ENCODE assay signal across 8 mouse cellular contexts in the genomic region with DNA sequence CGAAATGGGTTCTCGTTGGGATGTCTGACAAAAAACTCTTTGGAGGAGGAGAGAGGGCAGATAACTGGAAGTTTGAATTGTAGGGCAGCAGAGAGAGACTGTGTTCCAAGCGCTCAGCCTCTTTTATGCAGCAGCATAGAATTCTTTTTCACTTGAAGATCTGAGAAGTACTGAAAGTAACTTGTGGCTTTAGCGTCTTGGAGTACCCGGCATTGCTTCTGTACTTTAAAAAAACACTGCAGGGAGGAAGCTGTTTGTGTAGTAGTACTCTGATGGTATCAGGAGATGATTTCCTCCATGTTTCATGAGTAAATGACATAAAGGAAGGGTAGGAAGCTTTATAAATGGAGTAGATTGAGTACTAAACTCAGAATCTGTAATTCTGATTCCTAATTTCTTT. TPM values are rescaled to one million over a fixed set of nuclear protein-coding genes. Genes with fewer than 3 reads are reported as not detected.
DNase-seq lines count a peak whose midpoint lies in the region; ATAC-seq and TF ChIP-seq lines count a peak whose summit lies in the region.

No protein-coding gene starts in this region.

- H3K27me3 ChIP-seq in lung, embryonic 15.5 days: no peaks in the 10 kb centered on the region
- no peaks in the 10 kb centered on the region for H3K27me3 ChIP-seq in embryonic facial prominence, embryonic 11.5 days (ENCODE audit: control insufficient read depth, insufficient read depth, low read length)
- no peaks in the 10 kb centered on the region for H3K27me3 ChIP-seq in intestine, postnatal 0 days (replicated peaks; ENCODE audit: control insufficient read depth, insufficient read depth, low read length)

- no peaks in the 10 kb centered on the region for H3K9me3 ChIP-seq in lung, embryonic 15.5 days
- no peaks in the 10 kb centered on the region for H3K9me3 ChIP-seq in embryonic facial prominence, embryonic 11.5 days (replicated peaks; ENCODE audit: control insufficient read depth, low read length)
- no peaks in the 10 kb centered on the region for H3K9me3 ChIP-seq in intestine, postnatal 0 days (ENCODE audit: control insufficient read depth)

- peak overlapping the region; percentile 100 for H3K4me3 ChIP-seq in lung, embryonic 15.5 days
- H3K4me3 ChIP-seq in embryonic facial prominence, embryonic 11.5 days (ENCODE audit: low read depth, low read length): peak overlapping the region; percentile 99
- H3K4me3 ChIP-seq in intestine, postnatal 0 days (ENCODE audit: low read depth, low read length): peak overlapping the region; percentile 89
- H3K4me3 ChIP-seq in olfactory bulb, adult 2 months (ENCODE audit: insufficient read depth, low read depth, low read length): peak overlapping the region; percentile 82

- TF ChIP-seq POLR2A in olfactory bulb, adult 2 months (IDR thresholded peaks at IDR 0.05; ENCODE audit: insufficient read depth, low read depth, low read length): no peak

- H3K9ac ChIP-seq in lung, embryonic 15.5 days: peak overlapping the region; percentile 99
- peak overlapping the region; percentile 97 for H3K9ac ChIP-seq in embryonic facial prominence, embryonic 11.5 days (replicated peaks; ENCODE audit: low read length)
- peak overlapping the region; percentile 89 for H3K9ac ChIP-seq in intestine, postnatal 0 days (ENCODE audit: low read depth, low read length)

- peak overlapping the region; percentile 78 for H3K4me2 ChIP-seq in lung, embryonic 15.5 days
- peak overlapping the region; percentile 70 for H3K4me2 ChIP-seq in embryonic facial prominence, embryonic 11.5 days (ENCODE audit: low read depth, low read length)
- peak overlapping the region; percentile 86 for H3K4me2 ChIP-seq in intestine, postnatal 0 days (replicated peaks; ENCODE audit: low read depth)

- H3K36me3 ChIP-seq in lung, embryonic 15.5 days: peaks cover 3% of the 10 kb centered on the region; the same call in 1 of the 2 replicates
- no peaks in the 10 kb centered on the region for H3K36me3 ChIP-seq in embryonic facial prominence, embryonic 11.5 days (replicated peaks; ENCODE audit: control insufficient read depth, insufficient read depth, low read depth, low read length)
- H3K36me3 ChIP-seq in intestine, postnatal 0 days (ENCODE audit: control insufficient read depth, insufficient read depth): no peaks in the 10 kb centered on the region

- no peak for DNase-seq in lung, adult 18-20 months
- no peak for DNase-seq in embryonic facial prominence, embryonic 11.5 days (ENCODE audit: low spot score)
- DNase-seq in natural killer cell, adult 2 months (ENCODE audit: low spot score in 2 of 2): no peak
- DNase-seq in gastrocnemius, postnatal 4 days (ENCODE audit: low spot score in 2 of 2): no peak
- DNase-seq in left cerebral cortex, postnatal 4 days: no peak

- no peak for ATAC-seq in lung, embryonic 15.5 days (ENCODE audit: borderline replicate concordance, extremely low read depth, low FRiP score, low TSS enrichment)
- ATAC-seq in embryonic facial prominence, embryonic 11.5 days (replicated peaks; ENCODE audit: insufficient number of reproducible peaks, low FRiP score, low TSS enrichment, low read depth): no peak
- no peak for ATAC-seq in intestine, postnatal 0 days

- no peak for TF ChIP-seq CTCF in intestine, postnatal 0 days (IDR thresholded peaks at IDR 0.05; ENCODE audit: low read depth)
- TF ChIP-seq CTCF in olfactory bulb, adult 2 months (IDR thresholded peaks at IDR 0.05; ENCODE audit: insufficient read depth, low read depth, low read length): no peak

- peaks cover 11% of the 10 kb centered on the region for H3K4me1 ChIP-seq in lung, embryonic 15.5 days
- H3K4me1 ChIP-seq in embryonic facial prominence, embryonic 11.5 days (ENCODE audit: control insufficient read depth, insufficient read depth, low read length): no peaks in the 10 kb centered on the region
- H3K4me1 ChIP-seq in intestine, postnatal 0 days (replicated peaks; ENCODE audit: control insufficient read depth, insufficient read depth, low read length): 0 out of 2 replicates have a peak, but pooled peaks cover 4% of the 10 kb centered on the region
- no peaks in the 10 kb centered on the region for H3K4me1 ChIP-seq in olfactory bulb, adult 2 months (ENCODE audit: control insufficient read depth, insufficient read depth, low read length)

- intact Hi-C loops in left cerebral cortex, postnatal 4 days (cut with DNase I): no loop called here

- H3K27ac ChIP-seq in lung, embryonic 15.5 days: peak overlapping the region; percentile 83; the same call in 1 of the 2 replicates
- no peak overlapping the region for H3K27ac ChIP-seq in embryonic facial prominence, embryonic 11.5 days (replicated peaks; ENCODE audit: low read depth, low read length)
- H3K27ac ChIP-seq in intestine, postnatal 0 days (ENCODE audit: low read depth, low read length): no peak overlapping the region
- no peak overlapping the region for H3K27ac ChIP-seq in olfactory bulb, adult 2 months (ENCODE audit: insufficient read depth, low read depth, low read length)

- WGBS in lung, embryonic 15.5 days: 3% methylated on average over 5 of the region's 5 CpGs
- 5% methylated on average over 5 of the region's 5 CpGs for WGBS in embryonic facial prominence, embryonic 11.5 days
- WGBS in intestine, postnatal 0 days: 1% methylated on average over 5 of the region's 5 CpGs
- under 1% methylated on average over 5 of the region's 5 CpGs for WGBS in olfactory bulb, adult 2 months

RNA-seq across cellular contexts. Expression of a gene that starts 1.0 kb away (rescaled TPM):
- 31.0 and 33.9 TPM in 2 replicates for polyA plus RNA-seq in lung, embryonic 15.5 days (2015; fragmentation: Nextera tagmentation; extraction: Ambion mirVana)
- 33.0 and 38.4 TPM in 2 replicates for polyA plus RNA-seq in embryonic facial prominence, embryonic 11.5 days (2014; fragmentation: Nextera tagmentation; extraction: Ambion mirVana)
- 29.4 and 32.1 TPM in 2 replicates for polyA plus RNA-seq in intestine, postnatal 0 days (2015; fragmentation: Nextera tagmentation; extraction: Ambion mirVana)
- not detected in 2 replicates for polyA plus RNA-seq in olfactory bulb, adult 2 months (2012; ENCODE audit: insufficient read depth, insufficient read length, low replicate concordance, missing spikeins)
- total RNA-seq in gastrocnemius, postnatal 4 days (2021): 10 to 100 TPM; 32.3 to 38.3 TPM
- 10 to 100 TPM; 65.7 to 69.5 TPM for total RNA-seq in left cerebral cortex, postnatal 4 days (2021)

RNA-seq across cellular contexts. Expression of a gene that starts 13.2 kb away (rescaled TPM):
- polyA plus RNA-seq in lung, embryonic 15.5 days (2015; fragmentation: Nextera tagmentation; extraction: Ambion mirVana): 39.0 and 39.5 TPM in 2 replicates
- 50.8 and 55.3 TPM in 2 replicates for polyA plus RNA-seq in embryonic facial prominence, embryonic 11.5 days (2014; fragmentation: Nextera tagmentation; extraction: Ambion mirVana)
- polyA plus RNA-seq in intestine, postnatal 0 days (2015; fragmentation: Nextera tagmentation; extraction: Ambion mirVana): 24.3 and 26.6 TPM in 2 replicates
- polyA plus RNA-seq in olfactory bulb, adult 2 months (2012; ENCODE audit: insufficient read depth, insufficient read length, low replicate concordance, missing spikeins): not detected in 2 replicates
- total RNA-seq in gastrocnemius, postnatal 4 days (2021): 10 to 100 TPM; 31.2 to 32.4 TPM
- total RNA-seq in left cerebral cortex, postnatal 4 days (2021): 10 to 100 TPM; 22.0 to 25.0 TPM

RNA-seq across cellular contexts. Expression of a gene that starts 57.6 kb away (rescaled TPM):
- 27.9 and 29.5 TPM in 2 replicates for polyA plus RNA-seq in lung, embryonic 15.5 days (2015; fragmentation: Nextera tagmentation; extraction: Ambion mirVana)
- polyA plus RNA-seq in embryonic facial prominence, embryonic 11.5 days (2014; fragmentation: Nextera tagmentation; extraction: Ambion mirVana): 32.1 and 36.0 TPM in 2 replicates
- 6.6 and 6.7 TPM in 2 replicates for polyA plus RNA-seq in intestine, postnatal 0 days (2015; fragmentation: Nextera tagmentation; extraction: Ambion mirVana)
- not detected in 2 replicates for polyA plus RNA-seq in olfactory bulb, adult 2 months (2012; ENCODE audit: insufficient read depth, insufficient read length, low replicate concordance, missing spikeins)
- 1 to 10 TPM; 5.0 to 5.7 TPM for total RNA-seq in gastrocnemius, postnatal 4 days (2021)
- total RNA-seq in left cerebral cortex, postnatal 4 days (2021): 1 to 10 TPM; 2.4 to 2.8 TPM

RNA-seq across cellular contexts. Expression of a gene that starts 57.7 kb away (rescaled TPM):
- 81.9 and 85.9 TPM in 2 replicates for polyA plus RNA-seq in lung, embryonic 15.5 days (2015; fragmentation: Nextera tagmentation; extraction: Ambion mirVana)
- 104 and 114 TPM in 2 replicates for polyA plus RNA-seq in embryonic facial prominence, embryonic 11.5 days (2014; fragmentation: Nextera tagmentation; extraction: Ambion mirVana)
- 15.6 and 18.7 TPM in 2 replicates for polyA plus RNA-seq in intestine, postnatal 0 days (2015; fragmentation: Nextera tagmentation; extraction: Ambion mirVana)
- polyA plus RNA-seq in olfactory bulb, adult 2 months (2012; ENCODE audit: insufficient read depth, insufficient read length, low replicate concordance, missing spikeins): not detected in 2 replicates
- total RNA-seq in gastrocnemius, postnatal 4 days (2021): 10 to 100 TPM; 14.8 to 17.1 TPM
- 1 to 10 TPM; 4.6 to 4.8 TPM for total RNA-seq in left cerebral cortex, postnatal 4 days (2021)

Comparison
In these comparisons a context has a peak if more than half of its experiments do, and no peak if none do; other contexts are left out.
1. RNA of a gene that starts 13.2 kb away (polyA plus RNA-seq): 50.8 to 55.3 TPM in embryonic facial prominence, embryonic 11.5 days, 39.0 to 39.5 TPM in lung, embryonic 15.5 days and 24.3 to 26.6 TPM in intestine, postnatal 0 days; not detected in olfactory bulb, adult 2 months; every median in the first group is over 10 times any median in the second.
2. Peak in every context shown above with its lines, with median percentiles within 50 percentile points of each other: H3K4me2 ChIP-seq, H3K4me3 ChIP-seq and H3K9ac ChIP-seq.